Mouse (Mus musculus) spleen, adult 2 months (tissue): ENCODE measurements around the gene Pbx4. TPM values are rescaled to one million over a fixed set of nuclear protein-coding genes. Genes with fewer than 3 reads are reported as not detected.

Experiments
- DNase-seq, 2 experiments: peaks; one replicate each; pipeline versions ENCODE4 v3.0.0 to v3.0.0-alpha.2; 2012 to 2021; ENCODE audit warnings: low spot score in 2 of 2, low read depth in 1 of 2
- H3K27ac ChIP-seq: fragments of 200-500 bp; 2 replicates; pipeline ENCODE4 v1.5.1; 2012; ENCODE audit warnings: low read length, inconsistent platforms; ENCODE audit not compliant: insufficient read depth
- H3K27me3 ChIP-seq: fragments of 200-500 bp; 2 replicates; pipeline ENCODE4 v1.6.1; 2012; ENCODE audit warnings: mild to moderate bottlenecking, moderate library complexity, low read length, inconsistent platforms; ENCODE audit not compliant: control insufficient read depth, insufficient read depth
- H3K36me3 ChIP-seq: fragments of 200-500 bp; 2 replicates; pipeline ENCODE4 v1.6.1; 2012; ENCODE audit warnings: mild to moderate bottlenecking, low read length, inconsistent platforms; ENCODE audit not compliant: control insufficient read depth, insufficient read depth
- H3K4me1 ChIP-seq: fragments of 200-500 bp; 2 replicates; pipeline ENCODE4 v1.6.1; 2011; ENCODE audit warnings: inconsistent platforms; ENCODE audit not compliant: control insufficient read depth, insufficient read depth, insufficient read length
- H3K4me3 ChIP-seq: fragments of 200-500 bp; 2 replicates; pipeline ENCODE4 v1.5.1; 2011; ENCODE audit warnings: mild to moderate bottlenecking, inconsistent platforms; ENCODE audit not compliant: insufficient read depth, insufficient read length; ENCODE audit errors: extremely low read depth
- CTCF ChIP-seq: fragments of 200-500 bp; IDR thresholded peaks from 2 replicates; pipeline ENCODE4 v1.5.1; 2011; ENCODE audit warnings: mild to moderate bottlenecking, inconsistent platforms; ENCODE audit not compliant: insufficient read depth, insufficient read length, insufficient replicate concordance; ENCODE audit errors: extremely low read depth
- POLR2A ChIP-seq: fragments of 200-500 bp; IDR thresholded peaks from 2 replicates; pipeline ENCODE4 v1.6.1; 2011; ENCODE audit warnings: low read depth, low read length, inconsistent platforms
- WGBS: fragments of 180-500 bp; shearing (Covaris S2); methylation state at CpG from one replicate; pipeline ENCODE4 v1.1.7; 2018; 5-methylcytosine and 5-hydroxymethylcytosine counted together
- polyA plus RNA-seq: library from polyadenylated mRNA; depleted of rRNA; stranded (reverse); fragments of >200 nt; gene quantifications from 2 replicates; pipeline ENCODE4 v1.2.3, GENCODE M21; 2012

Gene Pbx4
- polyA plus RNA-seq, 1 experiment: 10.7 TPM

DNA sequence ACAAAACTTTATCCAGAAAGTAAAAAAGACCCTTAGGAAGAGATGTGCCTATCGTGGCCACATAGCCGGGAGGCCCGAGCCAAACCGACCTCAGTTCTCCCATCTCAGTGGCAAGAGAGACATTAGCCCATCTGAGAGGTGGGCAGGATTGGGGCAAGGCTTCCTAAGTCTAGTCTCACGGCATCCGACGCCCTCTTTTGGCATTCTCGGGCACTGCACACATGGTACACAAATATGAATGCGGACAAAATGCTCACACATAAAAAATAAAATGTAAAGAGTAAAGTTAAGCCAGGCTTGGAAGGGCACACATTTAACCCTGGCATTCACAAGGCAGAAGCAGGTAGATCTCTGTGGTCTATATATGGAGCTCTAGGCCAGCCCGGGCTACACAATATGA lies 21.6 kb downstream of the Pbx4 start:
- Histone ChIP-seq H3K27ac (no peak overlapping the region), H3K4me1 (no peaks in the 10 kb centered on the region), H3K36me3 (no peaks in the 10 kb centered on the region), H3K4me3 (no peak overlapping the region), H3K27me3 (no peaks in the 10 kb centered on the region)
- 94% methylated on average over 10 of the region's 10 CpGs for WGBS
- DNase-seq: no peak
- TF ChIP-seq POLR2A (no peak), CTCF (no peak)

DNA sequence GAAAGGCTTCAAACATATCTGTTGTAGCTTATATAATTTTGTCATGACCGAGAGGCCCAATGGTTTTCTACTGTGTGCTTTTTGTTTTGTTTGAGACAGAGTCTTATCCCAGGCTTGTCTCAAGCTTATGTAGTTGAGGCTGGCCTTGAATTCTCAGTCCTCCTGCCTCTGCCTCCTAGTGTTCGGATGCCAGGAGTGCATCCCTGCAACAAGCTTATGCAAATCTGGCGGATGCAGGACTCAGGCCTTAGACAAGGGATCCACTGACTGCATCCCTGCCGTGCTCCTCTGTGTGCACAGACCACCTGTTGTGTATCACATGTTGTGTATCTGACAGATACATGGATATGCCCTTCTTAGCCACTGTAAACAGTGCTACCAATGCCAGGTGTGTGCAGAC lies 28.5 kb downstream of the Pbx4 start:
- no peaks in the 10 kb centered on the region for H3K27me3 ChIP-seq
- no peak for DNase-seq
- 88% methylated on average over 4 of the region's 4 CpGs for WGBS
- TF ChIP-seq CTCF (no peak), POLR2A (no peak)
- H3K4me3 ChIP-seq: no peak overlapping the region
- no peak overlapping the region for H3K27ac ChIP-seq
- H3K36me3 ChIP-seq: no peaks in the 10 kb centered on the region
- no peaks in the 10 kb centered on the region for H3K4me1 ChIP-seq

DNA sequence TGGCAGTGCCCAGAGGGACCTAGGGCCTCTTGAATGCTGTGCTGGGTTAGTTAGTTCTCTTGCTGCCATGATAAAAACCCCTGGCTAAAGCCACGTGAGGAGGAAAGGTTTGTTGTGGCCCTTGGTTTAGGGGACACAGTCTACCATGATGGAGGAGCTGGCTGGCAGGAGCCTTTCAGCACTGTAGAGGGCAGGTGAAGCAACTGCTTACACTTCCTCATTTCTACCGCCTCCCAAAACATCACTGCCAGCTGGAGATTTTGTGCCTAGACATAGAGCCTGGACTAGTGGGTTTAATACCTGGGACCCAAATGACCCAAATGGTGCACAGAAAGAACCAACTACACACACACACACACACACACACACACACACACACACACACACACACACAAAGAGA lies 29.0 kb downstream of the Pbx4 start:
- no peaks in the 10 kb centered on the region for H3K36me3 ChIP-seq
- WGBS: 43% methylated on average over 2 of the region's 2 CpGs
- no peak overlapping the region for H3K27ac ChIP-seq
- no peak for DNase-seq
- TF ChIP-seq CTCF: no peak
- TF ChIP-seq POLR2A: no peak
- H3K4me1 ChIP-seq: no peaks in the 10 kb centered on the region
- no peaks in the 10 kb centered on the region for H3K27me3 ChIP-seq
- H3K4me3 ChIP-seq: no peak overlapping the region

DNA sequence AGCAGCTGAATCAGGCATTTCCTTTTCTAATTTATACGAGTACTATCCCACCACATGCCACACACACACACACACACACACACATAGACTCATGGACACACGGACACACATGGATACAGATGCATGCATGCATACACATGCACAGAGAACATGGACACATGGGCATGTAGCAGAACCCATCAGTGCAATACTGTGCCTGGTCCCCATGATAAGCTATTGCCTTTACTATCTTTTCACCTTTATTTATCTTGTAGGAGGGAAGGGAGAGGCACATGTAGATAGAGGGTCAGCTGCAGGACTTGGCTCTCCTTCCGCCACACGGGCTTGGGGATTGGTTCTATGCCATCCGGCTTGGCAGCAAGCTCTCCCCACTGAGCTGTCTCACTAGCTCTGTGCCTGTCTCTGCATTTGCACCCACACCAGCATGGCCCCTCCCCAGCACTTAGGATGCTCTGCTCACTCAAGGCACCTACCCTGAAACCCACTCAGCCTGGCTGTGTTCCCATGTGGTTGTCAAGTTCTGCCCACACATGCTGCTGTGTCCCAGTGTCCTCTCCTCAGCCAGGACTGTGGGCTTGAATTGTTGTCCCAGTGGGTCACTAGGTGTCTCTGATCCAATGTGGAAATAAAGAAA lies 31.2 kb downstream of the Pbx4 start:
- no peak overlapping the region for H3K4me3 ChIP-seq
- H3K36me3 ChIP-seq: no peaks in the 10 kb centered on the region
- TF ChIP-seq CTCF (no peak), POLR2A (no peak)
- no peak overlapping the region for H3K27ac ChIP-seq
- DNase-seq: no peak
- 83% methylated on average over 5 of the region's 5 CpGs for WGBS
- H3K27me3 ChIP-seq: no peaks in the 10 kb centered on the region
- no peaks in the 10 kb centered on the region for H3K4me1 ChIP-seq

DNA sequence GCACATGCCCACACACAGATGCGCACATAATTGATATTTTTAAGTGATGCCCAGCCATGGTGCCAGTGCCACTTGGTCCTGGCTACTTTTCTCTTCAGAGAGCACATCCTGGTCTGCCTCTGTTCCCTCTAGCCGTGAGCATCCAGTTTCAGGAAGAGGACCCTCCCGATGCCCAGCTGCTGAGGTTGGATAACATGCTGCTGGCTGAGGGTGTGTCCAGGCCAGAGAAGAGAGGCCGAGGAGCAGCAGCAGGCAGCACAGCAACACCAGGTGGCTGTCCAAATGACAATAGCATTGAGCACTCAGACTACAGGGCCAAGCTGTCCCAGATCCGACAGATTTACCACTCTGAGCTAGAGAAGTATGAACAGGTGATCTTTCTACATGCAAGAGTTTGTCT lies 31.9 kb downstream of the Pbx4 start:
- Histone ChIP-seq H3K4me3 (no peak overlapping the region), H3K4me1 (no peaks in the 10 kb centered on the region), H3K27me3 (no peaks in the 10 kb centered on the region), H3K36me3 (no peaks in the 10 kb centered on the region), H3K27ac (no peak overlapping the region)
- TF ChIP-seq CTCF: no peak
- no peak for TF ChIP-seq POLR2A
- WGBS: 81% methylated on average over 5 of the region's 5 CpGs
- no peak for DNase-seq

DNA sequence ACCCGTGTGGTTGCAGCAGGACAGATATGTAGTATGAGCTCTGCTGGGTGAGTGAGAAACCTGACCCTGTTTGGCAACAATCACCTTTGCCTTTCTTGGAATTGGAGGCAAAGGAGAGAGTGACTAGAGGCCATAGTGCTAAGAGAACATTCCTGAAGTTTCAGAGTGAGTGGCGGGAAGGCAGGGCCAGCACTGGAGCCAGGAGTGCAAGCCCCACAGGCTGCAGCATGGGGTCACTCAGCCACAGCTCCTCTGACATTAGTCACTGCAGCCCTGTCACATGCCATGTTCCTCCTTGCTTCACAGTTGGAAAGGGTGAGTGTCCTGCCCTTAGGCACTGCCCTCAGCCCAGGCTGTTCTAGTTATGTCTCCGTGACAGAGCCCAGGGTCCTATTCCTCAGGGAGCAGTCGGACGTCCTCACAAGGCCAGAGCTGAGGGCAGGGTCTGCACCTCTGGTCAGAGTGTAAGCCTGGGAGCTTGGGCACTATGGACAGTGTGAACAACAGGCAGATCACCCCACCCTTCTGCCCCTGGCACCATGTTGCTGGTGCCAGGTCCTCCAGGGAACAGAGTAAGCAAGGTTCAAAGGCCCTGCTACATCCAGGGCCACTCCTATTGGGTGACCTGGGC lies 35.5 kb downstream of the Pbx4 start:
- 94% methylated on average over 5 of the region's 5 CpGs for WGBS
- DNase-seq: no peak
- Histone ChIP-seq H3K27ac (no peak overlapping the region), H3K4me1 (no peaks in the 10 kb centered on the region), H3K27me3 (no peaks in the 10 kb centered on the region), H3K36me3 (no peaks in the 10 kb centered on the region), H3K4me3 (no peak overlapping the region)
- TF ChIP-seq CTCF (no peak), POLR2A (no peak)

DNA sequence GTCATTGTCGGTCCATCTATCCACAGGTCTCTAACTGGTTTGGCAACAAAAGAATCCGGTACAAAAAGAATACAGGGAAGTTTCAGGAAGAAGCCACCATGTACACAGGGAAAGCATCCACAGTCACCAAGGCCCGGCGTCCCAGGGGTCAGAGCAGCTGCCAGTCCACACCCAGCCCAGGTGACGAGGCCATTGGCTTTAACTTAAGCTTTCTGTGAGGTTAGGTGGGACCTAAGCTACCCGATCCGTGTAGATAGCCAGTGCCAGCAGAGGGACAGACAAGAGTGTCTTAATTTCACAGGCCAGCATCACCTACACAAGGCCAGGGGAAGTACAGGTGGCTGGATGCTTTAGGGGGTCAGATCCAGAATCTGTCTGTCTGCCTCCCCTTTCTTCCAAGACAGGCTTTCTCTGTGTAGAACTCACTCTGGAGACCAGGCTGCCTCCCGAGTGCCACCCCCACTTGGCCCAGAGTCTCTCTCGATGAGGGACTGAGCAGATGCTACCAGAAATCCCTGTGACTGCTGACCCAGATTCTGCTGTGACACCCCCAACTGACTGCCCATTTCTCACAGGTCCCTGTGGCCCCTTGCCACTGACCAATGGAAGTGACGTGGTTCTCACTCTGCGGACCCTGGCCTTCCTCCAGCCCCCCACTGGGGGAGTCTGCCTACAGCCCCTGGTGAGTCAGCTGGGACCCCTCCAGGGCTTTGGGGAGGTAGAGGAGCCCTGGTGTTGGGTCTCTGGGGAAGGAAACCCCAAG lies 37.9 kb downstream of the Pbx4 start:
- H3K27me3 ChIP-seq: no peaks in the 10 kb centered on the region
- no peak for DNase-seq
- WGBS: 93% methylated on average over 11 of the region's 11 CpGs

More for the DNA sequence above, 37.9 kb downstream of the Pbx4 start:
- no peak overlapping the region for H3K4me3 ChIP-seq
- H3K36me3 ChIP-seq: no peaks in the 10 kb centered on the region
- no peaks in the 10 kb centered on the region for H3K4me1 ChIP-seq
- H3K27ac ChIP-seq: no peak overlapping the region
- no peak for TF ChIP-seq CTCF
